8 mouse cellular contexts compared by ENCODE assay signal in genomic region chr16:29001249-29001648, GRCm38 (mm10).
DNase-seq lines count a peak whose midpoint lies in the region.

No protein-coding gene starts in this region.

- DNase-seq in layer of hippocampus, postnatal 14 days (ENCODE audit: low spot score in 2 of 2): peak; percentile 28 to 30
- DNase-seq in layer of hippocampus, adult 11-12 months (ENCODE audit: low spot score): no peak
- peak; percentile 40 for DNase-seq in adrenal gland, adult 2 months
- DNase-seq in cerebellum, adult 11-12 months: peak; percentile 91
- DNase-seq in kidney, adult 8-10 months: peak; percentile 75 to 87
- DNase-seq in frontal cortex, postnatal 25 days (ENCODE audit: low spot score in 2 of 2): no peak
- DNase-seq in frontal cortex, postnatal 14 days (ENCODE audit: low spot score in 2 of 2): no peak
- DNase-seq in spleen, postnatal 10 days (ENCODE audit: low spot score in 2 of 2): no peak

Comparison
In these comparisons a context has a peak if more than half of its experiments do, and no peak if none do; other contexts are left out.
1. DNase-seq: peak in layer of hippocampus, postnatal 14 days (2 of 2), adrenal gland, adult 2 months (single experiment), cerebellum, adult 11-12 months (single experiment) and kidney, adult 8-10 months (2 of 2); none in layer of hippocampus, adult 11-12 months (single experiment), frontal cortex, postnatal 25 days (0 of 2), frontal cortex, postnatal 14 days (0 of 2) and spleen, postnatal 10 days (0 of 2).